Mouse (Mus musculus): ENCODE results near the gene H6pd.
"Not testable (repeated sequence)": the region's sequence is repeated elsewhere in the genome, so short reads cannot be mapped to it uniquely, and the experiment has no call there.

The H6pd gene

DNA sequence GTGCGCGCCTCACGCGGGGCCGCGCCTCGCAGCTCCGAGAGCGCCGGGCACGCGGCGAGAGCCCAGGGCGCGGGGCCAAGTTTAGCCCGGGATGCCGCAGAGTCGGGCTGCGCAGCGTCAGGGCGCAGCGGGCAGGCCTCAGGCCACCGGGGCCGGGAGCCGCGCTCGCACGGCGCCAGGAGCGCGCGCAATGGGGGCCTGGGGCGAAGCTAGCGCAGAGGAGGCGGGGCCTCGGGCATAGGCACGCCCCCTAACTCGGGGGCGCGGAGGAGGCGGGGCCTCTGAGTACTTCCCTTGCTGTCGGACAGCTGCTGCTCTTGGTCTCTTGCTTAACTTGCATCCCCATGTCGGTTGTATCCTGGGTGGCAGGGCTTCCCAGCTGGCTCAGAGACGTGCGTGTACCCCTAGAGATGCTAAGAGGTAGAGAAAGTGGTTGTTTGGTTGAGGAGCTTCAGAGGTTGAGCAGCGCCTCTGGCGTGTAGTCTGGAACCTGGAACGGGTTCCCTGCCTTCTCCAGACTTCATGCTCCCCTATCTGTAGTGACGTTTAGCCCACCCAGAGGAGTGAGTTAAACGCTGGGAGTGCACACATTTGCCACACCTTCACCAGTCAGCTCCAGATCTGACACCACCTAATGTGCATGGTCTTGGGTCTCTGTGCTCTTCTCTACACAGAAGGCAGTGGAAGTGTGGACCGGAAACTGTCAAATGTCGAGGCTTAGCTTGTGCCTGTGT is at the start of gene H6pd:
Gene H6pd (minus strand): TSS at position 171 of the 734 bp plus-strand sequence.
- DNase-seq, result peak; percentile 89 to 93

- no peak for DNase-seq
These were observed 48.9 kb upstream of the H6pd start for GRCm38 (mm10) chr4:150057722-150058121.

- DNase-seq, result no peak
These were observed 47.3 kb upstream of the H6pd start for GRCm38 (mm10) chr4:150056171-150056570.

- DNase-seq, result no peak
These were observed 43.6 kb upstream of the H6pd start for GRCm38 (mm10) chr4:150052380-150052779.

- no peak for DNase-seq
These were observed 42.7 kb upstream of the H6pd start for GRCm38 (mm10) chr4:150051514-150051913.

- no peak for DNase-seq
These were observed 40.9 kb upstream of the H6pd start for GRCm38 (mm10) chr4:150049564-150050226.

- DNase-seq, result no peak
These were observed 40.3 kb upstream of the H6pd start for GRCm38 (mm10) chr4:150049157-150049513.

DNA sequence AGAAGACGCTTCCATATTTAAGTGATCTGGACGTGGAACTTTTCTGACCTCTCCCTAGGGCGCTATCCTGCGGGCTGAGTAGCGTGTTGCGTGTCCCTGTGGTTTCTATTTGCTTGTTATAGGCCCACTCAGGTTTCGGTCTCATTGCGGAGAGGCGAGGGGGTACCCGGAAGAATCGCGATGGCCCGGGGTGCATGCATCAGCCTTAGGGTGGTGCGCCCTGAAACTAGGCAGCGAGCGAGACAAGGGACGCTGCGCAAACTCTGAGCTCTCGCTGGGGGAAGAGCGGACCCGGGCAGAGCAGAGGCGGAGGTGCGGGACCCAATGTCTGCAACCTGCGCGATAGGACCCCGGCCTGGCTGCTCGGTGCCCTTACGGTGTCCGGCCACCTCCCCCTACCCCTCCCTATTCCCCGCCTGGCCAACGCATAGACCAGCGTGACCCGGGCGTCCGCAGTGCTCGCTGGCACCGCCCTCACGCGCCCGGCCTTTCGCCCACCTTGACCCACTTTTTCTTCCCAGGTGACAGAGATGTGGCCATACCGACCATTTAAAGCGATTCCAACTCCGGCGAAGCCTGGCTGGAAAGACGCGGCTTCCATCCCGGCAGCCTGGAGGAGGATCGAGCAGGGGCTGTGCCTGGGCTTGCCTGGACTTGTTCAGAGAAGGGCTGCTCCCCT is 39.8 kb upstream of the H6pd start:
- DNase-seq, result peak in 1 of 2 experiments; percentile 21

- peak; percentile 28 to 51 for DNase-seq
These were observed 39.2 kb upstream of the H6pd start for GRCm38 (mm10) chr4:150048038-150048437.

DNA sequence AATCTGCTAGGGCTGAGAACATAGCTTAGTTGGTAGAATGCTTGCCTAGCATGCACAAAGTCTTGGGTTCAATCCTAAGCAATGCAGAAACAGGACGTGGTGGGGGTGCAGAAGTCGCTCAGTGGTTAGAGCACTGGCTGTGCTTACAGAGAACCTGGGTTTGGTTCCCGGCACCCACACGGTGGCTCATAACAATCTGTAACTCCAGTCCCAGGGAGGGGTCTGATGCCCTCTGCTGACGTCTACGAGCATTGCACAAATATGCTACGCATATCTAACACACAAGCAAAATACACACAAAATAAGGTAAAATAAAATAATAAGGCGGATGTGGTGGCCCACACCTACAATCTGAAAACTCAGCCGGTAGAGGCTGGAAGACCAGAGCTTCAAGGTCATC is 34.8 kb upstream of the H6pd start:
- DNase-seq, result no peak

DNA sequence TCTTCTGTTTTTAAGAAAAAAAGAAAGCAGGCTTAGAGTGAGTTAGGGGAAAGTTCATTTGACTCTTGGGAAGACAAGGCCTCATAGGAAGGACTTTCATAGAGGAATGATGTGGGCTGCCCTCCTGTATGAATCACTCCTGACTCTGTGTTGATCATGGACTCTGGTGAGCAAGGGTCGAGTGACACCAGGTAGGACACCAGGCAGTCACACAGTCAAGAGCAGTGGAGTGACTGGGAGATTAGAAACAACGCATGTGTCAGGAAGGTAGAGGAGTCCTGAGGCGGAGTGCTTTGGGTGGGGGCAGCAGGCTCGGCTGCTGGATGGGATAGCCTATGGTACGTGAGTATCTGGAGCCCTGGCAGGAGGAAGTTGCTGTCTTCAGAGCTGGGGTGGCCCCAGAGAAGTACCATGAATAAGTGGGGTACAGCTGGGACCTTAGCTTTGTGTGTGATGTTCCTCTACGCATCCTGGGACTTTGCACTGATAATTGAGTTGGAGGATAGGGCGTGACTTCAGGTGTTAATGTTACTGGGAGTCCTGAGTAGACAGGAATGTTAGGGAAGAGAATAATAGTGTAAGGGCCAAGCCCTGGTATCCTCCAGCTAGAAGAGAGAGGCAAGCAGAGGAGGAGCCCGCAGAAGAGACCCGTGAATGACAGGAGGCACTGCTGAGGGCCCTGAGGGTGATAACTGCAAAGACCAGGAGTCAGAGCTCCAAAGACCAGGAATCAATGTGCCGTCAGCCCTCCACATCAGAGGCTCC is 32.7 kb upstream of the H6pd start:
- no peak for DNase-seq

GRCm38 (mm10) chr4:150040856-150041255 is 32.0 kb upstream of the H6pd start:
- DNase-seq, result not testable (repeated sequence)

DNA sequence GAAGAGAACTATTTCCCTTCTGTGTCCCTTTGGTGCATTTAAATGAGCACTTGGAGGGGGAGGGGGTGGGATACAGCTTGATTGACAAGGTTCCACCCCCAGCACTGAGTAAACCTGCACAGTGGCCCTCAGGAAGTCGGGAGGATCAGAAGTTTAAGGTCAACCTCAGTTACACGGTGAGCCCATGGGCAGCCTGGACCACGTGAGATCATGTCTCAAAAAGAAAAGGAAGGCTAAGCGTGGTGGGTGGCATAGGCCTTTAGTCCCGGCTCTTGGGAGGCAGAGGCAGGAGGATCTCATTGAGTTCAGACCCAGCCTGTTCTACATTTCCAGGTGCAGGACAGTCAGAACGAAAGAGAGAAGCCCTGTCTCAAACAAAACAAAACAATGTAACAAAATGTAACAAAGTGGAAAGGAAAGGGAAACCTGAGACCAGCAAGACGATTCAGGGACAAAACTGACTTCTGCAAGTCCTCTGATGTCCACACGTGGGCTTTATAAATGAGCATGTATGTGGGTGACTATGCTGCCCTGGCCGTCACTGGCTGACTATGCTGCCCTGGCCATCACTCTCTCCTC is 31.3 kb upstream of the H6pd start:
- DNase-seq, result no peak

- DNase-seq, result no peak
These were observed 29.7 kb upstream of the H6pd start for GRCm38 (mm10) chr4:150038533-150038932.

- DNase-seq, result no peak
These were observed 27.3 kb upstream of the H6pd start for GRCm38 (mm10) chr4:150036094-150036493.

GRCm38 (mm10) chr4:150035280-150035679 is 26.5 kb upstream of the H6pd start:
- DNase-seq, result peak; percentile 93 to 95

DNA sequence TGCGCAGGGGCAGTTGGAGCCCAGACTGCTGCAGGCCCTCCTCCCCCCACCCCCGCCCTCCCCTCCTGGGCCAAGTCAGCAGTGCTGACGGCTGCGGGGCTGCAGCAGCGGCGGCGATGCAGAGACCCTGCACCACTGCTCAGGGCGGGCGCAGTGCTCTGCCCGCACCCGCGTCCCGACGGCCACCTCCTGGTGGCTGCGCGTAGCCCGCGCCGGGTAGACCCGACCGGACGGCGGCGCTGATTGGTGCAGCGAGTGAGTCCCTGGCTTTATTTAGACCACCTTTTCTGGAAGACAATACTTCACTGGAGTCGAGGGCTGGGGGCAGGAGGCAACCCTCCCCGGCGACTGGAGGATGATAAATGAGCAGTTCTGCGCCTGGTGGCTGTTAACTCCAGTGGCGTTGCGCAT is 24.4 kb upstream of the H6pd start:
- peak; percentile 39 to 63 for DNase-seq

GRCm38 (mm10) chr4:150031234-150031890 is 22.5 kb upstream of the H6pd start:
- peak; percentile 76 to 82 for DNase-seq

GRCm38 (mm10) chr4:150030449-150031233 is 21.8 kb upstream of the H6pd start:
- DNase-seq, result peak; percentile 72 to 79

DNA sequence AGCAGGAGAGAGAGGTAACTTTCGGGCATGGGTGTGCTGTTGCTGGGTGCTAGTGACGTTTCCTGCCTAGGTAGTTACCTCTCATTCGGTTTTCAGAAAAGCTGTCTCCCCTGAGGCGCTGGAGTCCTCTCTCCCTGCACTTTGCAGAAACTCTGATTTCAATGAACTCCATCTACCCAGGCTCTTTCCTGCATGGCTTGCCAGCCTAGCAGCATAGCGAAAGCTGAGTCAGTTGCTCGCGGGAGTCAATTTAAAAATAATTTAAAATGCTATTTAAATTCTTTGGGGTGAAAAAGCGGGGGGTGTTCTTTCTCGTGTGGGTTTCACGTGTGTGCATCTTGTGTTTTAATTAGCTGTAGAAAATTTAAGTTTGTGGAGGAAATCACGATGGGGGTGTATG is 21.1 kb upstream of the H6pd start:
- DNase-seq, result peak in 1 of 2 experiments; percentile 24

DNA sequence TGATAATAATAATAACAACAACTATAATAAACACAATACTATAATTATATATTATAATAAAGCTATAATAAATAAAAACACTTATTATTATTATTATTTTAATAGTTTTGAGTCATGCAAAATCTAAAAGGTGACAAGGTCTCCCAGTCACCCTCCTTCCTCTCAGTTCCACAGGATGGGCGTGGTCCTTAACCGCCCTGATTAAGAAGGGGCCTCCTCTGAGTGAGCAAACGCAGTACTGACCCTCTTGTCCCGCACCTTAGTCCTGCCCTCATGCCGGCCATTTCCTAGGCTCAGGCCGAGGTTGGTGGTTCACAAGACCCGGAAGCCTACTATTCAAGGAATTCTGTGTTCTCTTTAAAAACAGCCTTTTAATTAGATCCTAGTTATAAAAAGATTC is 14.7 kb upstream of the H6pd start:
- no peak for DNase-seq
